Mouse (Mus musculus): ENCODE data around the gene Taf1d.
A peak's percentile ranks its signal among the peaks of the same experiment; 100 is the strongest.

- no peak for TF ChIP-seq CTCF (IDR thresholded peaks at IDR 0.05 in 2 of 3, conservative IDR thresholded peaks at IDR 0.05 in 1 of 3; ENCODE audit: control insufficient read depth in 1 of 3, insufficient read depth in 1 of 3, low read depth in 2 of 3, low read length in 3 of 3, poor library complexity in 1 of 3, severe bottlenecking in 1 of 3)
- no peak for TF ChIP-seq E2F4 (IDR thresholded peaks at IDR 0.05; ENCODE audit: borderline replicate concordance, low read depth, low read length)
- TF ChIP-seq POLR2AphosphoS5 (IDR thresholded peaks at IDR 0.05; ENCODE audit: borderline replicate concordance, low read depth, low read length), result peak; percentile 93; the same call in 1 of the 2 replicates
- TF ChIP-seq POLR2A (IDR thresholded peaks at IDR 0.05; ENCODE audit: control insufficient read depth in 1 of 2, insufficient read depth in 1 of 2, low read depth in 1 of 2, low read length in 2 of 2, poor library complexity in 1 of 2), result peak; percentile 100
- no peak for TF ChIP-seq MAFK (IDR thresholded peaks at IDR 0.05; ENCODE audit: borderline replicate concordance, low read depth, low read length)
- peak; percentile 91 for TF ChIP-seq USF1 (IDR thresholded peaks at IDR 0.05; ENCODE audit: low read depth, low read length)
- TF ChIP-seq TAL1 (IDR thresholded peaks at IDR 0.05; ENCODE audit: low read length), result no peak
- peak; percentile 98 for TF ChIP-seq HCFC1 (IDR thresholded peaks at IDR 0.05; ENCODE audit: low read depth, low read length)
- TF ChIP-seq CHD2 (IDR thresholded peaks at IDR 0.05; ENCODE audit: low read length), result no peak
These were observed 26.1 kb upstream of the Taf1d start, which contains the start of gene Med17 for GRCm38 (mm10) chr9:15279649-15280490.

All from MEL (cell line).